Mouse (Mus musculus) erythroblast, embryonic 14.5 days (primary cell): ENCODE results near the gene Tnfaip3.

Experiments
- GATA1 ChIP-seq: IDR thresholded peaks from 2 replicates; pipeline ENCODE4 v1.6.1; 2012; ENCODE audit warnings: low read length, inconsistent platforms, mixed read lengths
- TAL1 ChIP-seq: IDR thresholded peaks from 3 replicates; pipeline ENCODE4 v1.6.1; 2012; ENCODE audit warnings: low read length, inconsistent platforms, mixed read lengths

DNA sequence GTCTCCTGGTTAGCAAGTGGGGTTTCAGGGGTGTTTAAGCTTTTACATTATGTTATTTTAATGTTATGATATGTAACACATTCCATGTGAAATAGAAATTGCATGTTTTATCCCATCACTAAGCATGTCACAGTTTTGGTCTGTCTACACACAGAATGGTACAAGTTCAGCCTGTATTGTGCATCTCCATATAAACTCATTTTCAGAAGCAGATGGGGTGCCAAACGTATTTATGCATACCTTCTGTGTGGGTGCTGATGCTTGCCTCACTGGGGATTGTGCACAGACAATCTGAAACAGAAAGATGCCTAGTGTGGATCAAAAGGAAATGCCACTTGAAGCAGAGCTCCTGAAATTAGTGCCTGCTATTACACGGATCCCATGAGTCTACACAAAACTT, 15.2 kb upstream of the Tnfaip3 start:
- TF ChIP-seq TAL1: no peak
- no peak for TF ChIP-seq GATA1
